Mouse (Mus musculus) naive thymus-derived CD4-positive, alpha-beta T cell, adult 5 months (primary cell): ENCODE results near the gene Oprd1. TPM values are rescaled to one million over a fixed set of nuclear protein-coding genes. Genes with fewer than 3 reads are reported as not detected.

Source experiments
- polyA plus RNA-seq: library from polyadenylated mRNA; unstranded; fragments of 100-300 nt; shearing (Covaris generic); gene quantifications from one replicate; pipeline ENCODE4 v1.2.1, GENCODE M21; 2017

Gene Oprd1
- not detected for polyA plus RNA-seq

GRCm38 (mm10) chr4:132144080-132144841 lies at the start of gene Oprd1:
TSS of gene Oprd1 (minus strand) at chr4:132144486.

GRCm38 (mm10) chr4:132074933-132075769 lies 69.1 kb downstream of the Oprd1 start, which contains the start of gene Epb41:
TSS of gene Epb41 (minus strand) at chr4:132075321.

GRCm38 (mm10) chr4:132074077-132074932 lies 70.0 kb downstream of the Oprd1 start, which contains the start of gene Gm10300:
TSS of gene Gm10300 (plus strand) at chr4:132074697.

Other genes with a start within 250 kb of the Oprd1 start
- gene Tmem200b, start 222.7 kb downstream of the Oprd1 start, polyA plus RNA-seq = not detected
- 0.20 TPM for gene Gm10300, start 69.8 kb downstream of the Oprd1 start, polyA plus RNA-seq
- 230 TPM for gene Epb41, start 69.2 kb downstream of the Oprd1 start, polyA plus RNA-seq
- 94.5 TPM for gene Ythdf2, start 67.8 kb upstream of the Oprd1 start, polyA plus RNA-seq
- gene Gmeb1, start 117.1 kb upstream of the Oprd1 start, polyA plus RNA-seq = 4.5 TPM
- gene Taf12, start 129.9 kb upstream of the Oprd1 start, polyA plus RNA-seq = 45.0 TPM
- gene Rab42, start 158.9 kb upstream of the Oprd1 start, polyA plus RNA-seq = not detected
- 52.3 TPM for gene Trnau1ap, start 185.1 kb upstream of the Oprd1 start, polyA plus RNA-seq
- gene Rcc1, start 209.1 kb upstream of the Oprd1 start, polyA plus RNA-seq = 23.4 TPM